Mouse (Mus musculus): ENCODE data around the gene Dlst.

- TF ChIP-seq CTCF (IDR thresholded peaks at IDR 0.05; ENCODE audit: control insufficient read depth, insufficient read depth, insufficient replicate concordance, low read depth, low read length): no peak
- no peak for TF ChIP-seq POLR2A (IDR thresholded peaks at IDR 0.05; ENCODE audit: control insufficient read depth, low read depth, low read length)
Measured at GRCm38 (mm10) chr12:85176846-85177523, 66.4 kb downstream of the Dlst start.
